Mouse (Mus musculus) Patski (cell line): ENCODE measurements around the gene Bicral. TPM values are rescaled to one million over a fixed set of nuclear protein-coding genes. Genes with fewer than 3 reads are reported as not detected.
"Not testable (repeated sequence)": the region's sequence is repeated elsewhere in the genome, so short reads cannot be mapped to it uniquely, and the experiment has no call there.

ENCODE experiments used
- ATAC-seq: fragments of 100-300 bp; one replicate; pipeline ENCODE4 v1.8.0; 2021
- CTCF ChIA-PET: fragments of 350-600 bp; sonication (Branson Sonifier 250); formaldehyde crosslinking; loops from one replicate; lab custom pipeline; 2022; ENCODE audit warnings: inconsistent platforms; lab: Charles Lee
- POLR2A ChIA-PET: fragments of 350-600 bp; sonication (Branson Sonifier 250); formaldehyde crosslinking; loops from one replicate; lab custom pipeline; 2022; ENCODE audit warnings: antibody characterized with exemption, inconsistent platforms; lab: Charles Lee
- DNase-seq: peaks from one replicate; pipeline ENCODE4 v3.0.0-alpha.2; 2011; ENCODE audit warnings: low read depth, low spot score
- H3K27me3 ChIP-seq: fragments of 371-371 bp; one replicate; pipeline ENCODE4 v1.5.1; 2021
- CTCF ChIP-seq: fragments of 100-300 bp; IDR thresholded peaks from one replicate; pipeline ENCODE4 v1.5.1; 2021
- in situ Hi-C: fragments of 300-500 bp; cut with MboI; formaldehyde crosslinking; loops from 3 replicates; pipeline ENCODE4 v1.11.1; 2018; ENCODE audit warnings: low pct_unique_long_range_greater_than_20kb, mixed read lengths
- polyA plus RNA-seq: library from polyadenylated mRNA; unstranded; gene quantifications from one replicate; pipeline ENCODE4 v1.2.3, GENCODE M21; 2021

Bicral gene
- polyA plus RNA-seq, 1 experiment from 2014 or later: 16.4 TPM

DNA sequence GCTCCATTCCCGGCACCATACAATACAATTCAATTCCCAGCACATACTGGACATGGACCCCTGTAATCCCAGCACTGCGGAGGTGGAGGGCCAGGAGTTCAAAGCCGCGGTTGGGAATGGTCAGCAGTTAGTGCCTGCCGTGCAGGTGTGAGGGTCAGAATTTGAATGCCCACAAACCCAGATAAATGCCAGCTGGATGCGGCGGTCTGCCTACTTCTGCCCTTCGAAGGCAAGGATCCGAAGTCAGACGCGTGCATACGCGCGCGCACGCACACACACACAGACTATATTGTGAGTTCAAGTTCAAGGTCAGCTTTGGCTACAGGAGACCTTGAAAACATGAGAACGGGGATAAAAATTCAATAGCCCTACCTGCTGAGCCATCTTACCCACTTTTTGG lies 86.7 kb downstream of the Bicral start:
- ChIA-PET POLR2A (interaction anchor here (0.6 to 1.7 kb wide), 4 partner anchors 15 to 896 kb away, joined by 3 to 5 read pairs (median 3); partner anchors contain the start of gene Cnpy3), CTCF (interaction anchor here (0.9 kb wide), 1 partner anchor 67 kb away, joined by 3 read pairs; no protein-coding TSS in a partner anchor)
- in situ Hi-C loops: no loop called here
- DNase-seq: no peak
- H3K27me3 ChIP-seq: no peaks in the 10 kb centered on the region
- TF ChIP-seq CTCF: no peak
- no peak for ATAC-seq

DNA sequence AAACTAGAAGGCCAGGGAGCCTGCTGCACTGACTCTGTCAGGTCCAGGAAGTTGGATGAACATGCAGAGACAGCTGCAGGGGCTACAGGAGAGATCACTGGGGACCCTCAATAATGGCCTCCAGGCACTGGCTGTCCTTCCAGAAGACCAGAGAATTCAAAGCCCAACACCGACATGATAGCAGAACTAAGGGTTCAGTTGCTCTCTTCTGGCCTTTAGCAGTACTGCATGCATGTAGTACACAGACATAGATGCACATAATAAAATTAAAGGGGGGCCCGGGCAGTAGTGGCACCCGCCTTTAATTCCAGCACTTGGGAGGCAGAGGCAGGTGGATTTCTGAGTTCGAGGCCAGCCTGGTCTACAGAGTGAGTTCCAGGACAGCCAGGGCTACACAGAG lies 87.3 kb downstream of the Bicral start:
- ATAC-seq: no peak

DNA sequence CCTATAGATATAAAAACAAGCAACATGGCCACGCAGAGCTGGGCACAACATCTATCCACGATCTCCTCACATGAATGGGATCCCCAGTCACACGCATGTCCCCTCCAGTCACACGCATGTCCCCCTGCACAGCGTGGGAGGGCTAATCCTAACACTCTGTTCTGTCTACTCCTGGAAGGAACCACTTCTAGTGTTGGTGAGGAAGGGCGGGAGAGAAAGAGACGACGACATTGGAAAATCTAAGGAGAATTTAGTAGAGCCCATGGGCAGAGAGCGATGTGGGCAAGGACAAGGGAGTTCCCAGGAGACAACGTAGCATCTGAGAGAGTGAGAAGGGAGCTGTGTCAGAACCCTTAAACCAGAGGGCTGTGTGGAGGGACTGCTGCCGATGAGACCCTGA lies 87.7 kb downstream of the Bicral start:
- in situ Hi-C loops: no loop called here
- TF ChIP-seq CTCF: no peak
- CTCF ChIA-PET: no interaction called here
- DNase-seq (no peak), ATAC-seq (no peak)
- H3K27me3 ChIP-seq: no peaks in the 10 kb centered on the region
- POLR2A ChIA-PET: no interaction called here

More for the DNA sequence above, 87.3 kb downstream of the Bicral start:
- in situ Hi-C loops: no loop called here
- POLR2A ChIA-PET: interaction anchor here (0.6 kb wide), 1 partner anchor 88 kb away, joined by 3 read pairs; no protein-coding TSS in a partner anchor
- no peak for DNase-seq
- CTCF ChIA-PET: no interaction called here
- TF ChIP-seq CTCF: no peak
- H3K27me3 ChIP-seq: no peaks in the 10 kb centered on the region

DNA sequence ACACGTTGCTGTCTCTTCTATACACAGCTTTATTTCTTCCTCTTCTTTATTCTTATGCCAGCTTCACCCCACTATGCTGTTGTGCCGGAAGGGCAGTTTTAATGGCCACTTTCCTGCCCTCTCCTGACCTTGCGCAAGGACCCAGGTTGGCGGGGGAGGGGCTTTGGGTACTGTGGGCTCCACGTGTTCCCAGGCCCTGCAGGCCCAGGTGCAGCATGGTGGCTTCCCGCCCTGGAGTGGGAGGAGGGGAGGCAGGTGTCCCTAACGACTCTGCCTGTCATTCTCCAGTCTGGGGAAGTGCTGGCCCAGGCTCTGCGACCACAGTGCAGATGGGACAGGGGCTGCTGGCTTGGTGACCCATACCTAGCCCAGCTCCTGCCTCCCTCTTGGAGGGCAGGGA lies 90.4 kb downstream of the Bicral start:
- ChIA-PET CTCF (interaction anchor here (1.3 kb wide), 1 partner anchor 8 kb away, joined by 3 read pairs; no protein-coding TSS in a partner anchor), POLR2A (no interaction called here)
- ATAC-seq (no peak), DNase-seq (no peak)
- in situ Hi-C loops: no loop called here
- TF ChIP-seq CTCF: no peak
- H3K27me3 ChIP-seq: no peaks in the 10 kb centered on the region

DNA sequence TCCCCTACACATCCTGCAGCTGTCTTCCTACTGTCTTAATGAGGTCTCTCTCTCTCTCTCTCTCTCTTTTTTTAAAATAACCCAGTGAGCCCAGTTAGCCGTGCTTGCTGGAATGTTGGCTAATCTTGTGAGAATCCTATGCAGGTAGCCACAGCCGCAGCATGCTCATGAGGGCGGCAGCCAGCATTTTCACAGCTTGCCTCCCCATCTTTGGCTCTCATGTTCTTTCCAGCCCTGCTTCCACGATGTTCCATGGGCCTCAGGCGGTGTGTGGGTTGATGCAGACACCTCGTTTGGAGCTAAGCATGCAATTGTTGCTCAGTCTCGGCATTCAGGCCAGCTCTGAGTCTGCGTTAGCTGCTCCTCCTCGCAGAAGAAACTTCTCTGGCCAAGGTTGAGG lies 93.4 kb downstream of the Bicral start:
- POLR2A ChIA-PET: interaction anchor here (0.8 kb wide), 1 partner anchor 13 kb away, joined by 4 read pairs; the partner anchor contains the start of gene Cnpy3
- H3K27me3 ChIP-seq, in situ Hi-C loops, CTCF ChIA-PET, DNase-seq, ATAC-seq: not testable (repeated sequence)

DNA sequence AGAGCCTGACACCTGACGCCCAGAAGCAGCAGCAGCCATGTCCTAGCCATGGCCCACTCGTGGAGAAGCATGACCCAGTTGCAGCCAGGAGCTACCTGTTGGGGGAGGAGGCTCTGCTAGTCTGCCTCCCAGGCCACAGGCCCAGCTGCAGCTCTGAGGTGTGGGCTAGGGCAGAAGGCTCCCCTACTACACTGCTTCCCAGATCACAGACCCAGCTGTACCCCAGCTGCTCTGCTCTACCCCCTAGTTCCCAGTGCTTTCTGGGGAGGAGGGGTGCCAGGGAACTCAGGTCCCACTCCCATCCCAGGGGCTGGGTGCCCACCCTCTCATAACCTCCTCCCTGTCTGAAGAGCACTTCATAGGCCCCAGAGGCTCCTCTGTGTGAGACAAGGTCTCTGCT lies 94.7 kb downstream of the Bicral start, which contains the start of gene Ptcra:
Gene Ptcra (minus strand): TSS at position 169 of the 400 bp plus-strand sequence.
- ChIA-PET CTCF (no interaction called here), POLR2A (no interaction called here)
- in situ Hi-C loops: no loop called here
- H3K27me3 ChIP-seq: no peaks in the 10 kb centered on the region
- ATAC-seq (no peak), DNase-seq (no peak)
- TF ChIP-seq CTCF: no peak

DNA sequence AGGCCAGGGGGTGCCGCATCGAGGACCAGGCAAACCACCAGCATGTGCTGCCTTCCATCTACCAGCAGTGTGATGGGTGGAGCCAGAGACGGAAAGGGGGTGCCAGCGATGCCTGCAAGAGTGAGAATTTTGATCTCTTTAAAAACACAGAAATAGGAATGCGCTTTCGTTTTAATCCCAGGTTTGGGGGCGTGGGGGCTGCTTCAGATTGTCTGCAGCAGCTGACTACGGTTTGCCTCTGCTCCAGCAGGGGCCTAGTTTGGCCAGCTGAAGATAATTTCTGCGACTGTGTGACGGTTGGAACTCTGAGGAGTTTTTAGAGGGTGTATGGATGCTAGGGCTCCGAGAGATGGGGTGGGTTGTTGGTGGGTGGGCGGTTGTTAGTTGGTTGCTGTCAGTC lies 99.5 kb downstream of the Bicral start:
- CTCF ChIA-PET: no interaction called here
- in situ Hi-C loops: no loop called here
- DNase-seq (no peak), ATAC-seq (no peak)
- no peak for TF ChIP-seq CTCF
- H3K27me3 ChIP-seq: peaks cover 6% of the 10 kb centered on the region
- POLR2A ChIA-PET: no interaction called here

DNA sequence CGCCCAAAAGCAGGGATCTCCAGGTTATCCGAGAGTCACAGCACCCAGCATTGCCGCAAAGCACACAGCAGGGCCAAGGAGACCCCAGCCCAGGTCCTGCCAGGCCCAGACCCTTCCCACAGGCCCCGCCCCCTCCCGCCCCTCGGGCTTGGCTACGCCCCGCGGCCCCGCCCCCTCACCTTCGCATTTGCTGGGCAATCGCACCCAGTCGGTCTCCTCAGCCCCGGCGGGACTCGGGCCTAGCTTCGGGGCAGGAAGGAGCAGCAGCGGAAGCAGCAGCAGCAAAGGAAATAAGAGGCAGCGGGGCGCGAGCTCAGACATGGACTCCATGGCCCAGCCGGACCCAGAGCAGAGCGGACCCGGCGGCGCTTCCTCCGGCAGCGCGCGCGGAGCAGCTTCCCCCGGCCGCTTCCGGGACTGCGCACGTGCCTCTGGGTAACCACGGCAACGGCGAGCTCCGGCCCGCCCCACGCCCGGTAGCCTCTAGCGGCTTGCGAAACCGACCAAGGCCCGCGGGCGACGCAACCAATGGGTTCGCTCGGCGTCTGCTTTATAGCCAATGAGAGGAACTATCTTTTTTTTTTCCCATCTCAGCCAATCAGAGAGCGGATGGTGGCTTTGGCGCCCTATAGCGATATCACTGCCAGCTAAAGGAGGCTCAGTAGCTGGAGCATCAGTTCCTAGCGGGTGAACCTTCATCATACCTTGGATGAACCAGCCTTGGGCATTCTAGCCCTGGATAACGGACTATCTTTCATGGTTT lies 106.3 kb downstream of the Bicral start, which contains the start of gene Cnpy3:
Gene Cnpy3 (minus strand): TSS at position 421 of the 763 bp plus-strand sequence.
- DNase-seq (peak; percentile 84), ATAC-seq (peak; percentile 89)
- ChIA-PET CTCF (no interaction called here), POLR2A (interaction anchor here (0.8 to 2.5 kb wide), 4 partner anchors 10 to 92 kb away, joined by 3 to 5 read pairs (median 4); partner anchors contain the start of gene 2310039H08Rik)
- in situ Hi-C loops: no loop called here
- TF ChIP-seq CTCF: no peak
- peaks cover 6% of the 10 kb centered on the region for H3K27me3 ChIP-seq

DNA sequence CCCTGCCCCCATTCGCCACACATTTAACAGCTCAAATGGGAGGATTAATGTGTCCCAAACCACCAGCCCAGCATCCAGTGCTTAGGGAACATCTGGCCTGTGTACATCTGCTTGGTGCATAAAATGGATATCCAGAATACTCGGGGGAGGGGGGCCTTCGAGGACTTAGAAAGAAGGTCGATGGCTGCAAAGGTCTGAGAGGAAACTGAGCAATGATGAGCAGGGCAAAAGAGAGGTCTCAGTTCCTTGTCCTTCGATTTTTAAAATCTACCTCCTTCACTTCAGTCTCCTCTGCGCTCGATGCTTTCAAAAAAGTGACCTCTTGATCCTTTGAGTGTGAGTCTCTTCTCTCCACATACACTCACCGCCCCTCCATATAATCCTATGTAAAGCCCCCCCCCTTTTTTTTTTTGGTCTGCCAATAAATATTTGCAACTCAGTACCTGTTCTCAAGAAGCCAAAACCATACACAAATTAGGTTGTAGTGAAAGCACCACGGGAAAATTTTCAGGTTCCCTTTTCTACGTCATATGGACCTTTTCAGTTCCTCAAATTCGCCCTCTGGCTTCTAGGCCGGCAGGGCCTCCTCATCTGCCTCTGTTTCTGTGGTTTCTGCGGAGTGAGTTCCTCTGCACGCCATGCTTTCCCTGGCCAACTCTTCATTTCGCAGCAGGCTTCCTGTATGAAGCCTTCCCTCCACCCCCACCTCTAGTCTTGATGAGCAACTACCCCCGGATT lies 107.1 kb downstream of the Bicral start:
- ATAC-seq: no peak
- no peak for DNase-seq
- TF ChIP-seq CTCF: no peak
- peaks cover 4% of the 10 kb centered on the region for H3K27me3 ChIP-seq
- POLR2A ChIA-PET: interaction anchor here (1.0 to 2.5 kb wide), 3 partner anchors 9 to 21 kb away, joined by 3 to 5 read pairs (median 4); partner anchors contain the start of gene 2310039H08Rik
- in situ Hi-C loops: no loop called here
- CTCF ChIA-PET: no interaction called here

DNA sequence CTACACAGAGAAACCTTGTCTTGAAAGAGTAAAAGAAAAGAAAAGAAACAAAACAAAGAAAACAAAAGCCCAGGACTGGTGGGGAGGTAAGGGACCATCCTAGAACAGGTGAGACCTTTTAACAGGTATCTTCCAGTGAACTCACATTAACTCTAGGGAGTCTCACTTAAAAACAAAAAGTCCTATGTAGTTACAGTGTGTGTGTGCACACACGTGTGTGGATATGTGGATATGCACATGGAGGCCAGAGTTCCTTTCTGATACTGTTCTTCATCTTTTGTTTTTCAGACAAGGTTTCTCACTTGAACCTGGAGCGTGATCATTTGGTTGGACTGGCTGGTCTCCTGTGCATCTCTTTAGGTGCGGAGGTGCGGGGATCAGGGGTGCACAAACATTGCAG lies 107.7 kb downstream of the Bicral start:
- DNase-seq: no peak
- in situ Hi-C loops: no loop called here
- CTCF ChIA-PET: no interaction called here

More for the DNA sequence above, 107.7 kb downstream of the Bicral start:
- H3K27me3 ChIP-seq: no peaks in the 10 kb centered on the region
- no peak for ATAC-seq
- POLR2A ChIA-PET: no interaction called here
- no peak for TF ChIP-seq CTCF
